Mouse (Mus musculus) liver, embryonic 14.5 days (tissue): Measurements from ENCODE around the gene Shf. TPM values are rescaled to one million over a fixed set of nuclear protein-coding genes. Genes with fewer than 3 reads are reported as not detected.

ENCODE experiments used
- ATAC-seq: fragments of 200-750 bp; cut with Nextera tagmentation; 2 replicates; pipeline ENCODE4 v1.8.0; 2017; ENCODE audit warnings: moderate number of reproducible peaks, mild to moderate bottlenecking, moderate library complexity; ENCODE audit not compliant: insufficient read depth
- DNase-seq, 3 experiments: peaks; one replicate each; pipeline ENCODE4 v3.0.0-alpha.2; 2012 to 2013; ENCODE audit warnings: low read depth in 3 of 3, low spot score in 3 of 3
- H3K27ac ChIP-seq: fragments of 300-500 bp; sonication (generic); 2 replicates; pipeline ENCODE4 v1.5.1; 2014; ENCODE audit warnings: moderate library complexity, mild to moderate bottlenecking, control low read depth, inconsistent platforms
- H3K27me3 ChIP-seq: fragments of 300-500 bp; sonication (generic); 2 replicates; pipeline ENCODE4 v1.6.1; 2014; ENCODE audit warnings: mild to moderate bottlenecking, low read length, moderate library complexity; ENCODE audit not compliant: control insufficient read depth, insufficient read depth
- H3K36me3 ChIP-seq: fragments of 300-500 bp; sonication (generic); replicated peaks from 2 replicates; pipeline ENCODE4 v1.6.1; 2014; ENCODE audit warnings: low read depth; ENCODE audit not compliant: control insufficient read depth, insufficient read depth
- H3K4me1 ChIP-seq, 2 experiments: fragments of 200-500 bp in 1 of 2; fragments of 300-500 bp in 1 of 2; sonication (generic) in 1 of 2; replicated peaks; 2 replicates each; pipeline ENCODE4 v1.6.1; 2012 to 2014; ENCODE audit warnings: antibody characterized with exemption in 1 of 2, inconsistent platforms in 1 of 2, low read length in 1 of 2; ENCODE audit not compliant: control insufficient read depth in 2 of 2, insufficient read depth in 2 of 2
- H3K4me2 ChIP-seq: fragments of 300-500 bp; sonication (generic); 2 replicates; pipeline ENCODE4 v1.6.1; 2014; ENCODE audit warnings: low read depth, mild to moderate bottlenecking, control low read depth, moderate library complexity
- H3K4me3 ChIP-seq, 2 experiments: fragments of 200-500 bp in 1 of 2; fragments of 300-500 bp in 1 of 2; sonication (generic) in 1 of 2; 2 replicates each; pipeline ENCODE4 v1.5.1; 2012 to 2014; ENCODE audit warnings: low read depth in 2 of 2, low read length in 2 of 2, mild to moderate bottlenecking in 2 of 2, control low read depth in 1 of 2, inconsistent platforms in 1 of 2, moderate library complexity in 1 of 2; ENCODE audit not compliant: insufficient read depth in 1 of 2
- H3K9ac ChIP-seq: fragments of 300-500 bp; sonication (generic); replicated peaks from 2 replicates; pipeline ENCODE4 v1.6.1; 2014; ENCODE audit warnings: mild to moderate bottlenecking, control low read depth, moderate library complexity
- H3K9me3 ChIP-seq: fragments of 300-500 bp; sonication (generic); 2 replicates; pipeline ENCODE4 v1.6.1; 2016; ENCODE audit warnings: low read length, mixed read lengths; ENCODE audit not compliant: control insufficient read depth
- CTCF ChIP-seq: IDR thresholded peaks from 2 replicates; pipeline ENCODE4 v1.5.1; 2016; ENCODE audit warnings: antibody characterized with exemption, low read depth, control low read depth
- EP300 ChIP-seq: IDR thresholded peaks from 2 replicates; pipeline ENCODE4 v1.6.1; 2016; ENCODE audit warnings: antibody characterized with exemption, low read depth
- WGBS: fragments of 180-500 bp; shearing (Covaris S2); extraction: QIAGEN DNeasy Blood & Tissue Kit; methylation state at CpG from one replicate; pipeline ENCODE4 v1.1.7; 2014; ENCODE audit not compliant: insufficient replicate concordance; 5-methylcytosine and 5-hydroxymethylcytosine counted together
- polyA plus RNA-seq, 2 experiments: library from polyadenylated mRNA; depleted of rRNA in 1 of 2; stranded (reverse) in 1 of 2; unstranded in 1 of 2; fragments of >200 nt; fragmentation: Nextera tagmentation in 1 of 2; extraction: Ambion mirVana in 1 of 2; gene quantifications; 2 replicates each; pipeline versions ENCODE4 v1.2.1 to v1.2.3; 2012 to 2014

Shf gene
- polyA plus RNA-seq, 2 experiments: 1.8 to 7.1 TPM

DNA sequence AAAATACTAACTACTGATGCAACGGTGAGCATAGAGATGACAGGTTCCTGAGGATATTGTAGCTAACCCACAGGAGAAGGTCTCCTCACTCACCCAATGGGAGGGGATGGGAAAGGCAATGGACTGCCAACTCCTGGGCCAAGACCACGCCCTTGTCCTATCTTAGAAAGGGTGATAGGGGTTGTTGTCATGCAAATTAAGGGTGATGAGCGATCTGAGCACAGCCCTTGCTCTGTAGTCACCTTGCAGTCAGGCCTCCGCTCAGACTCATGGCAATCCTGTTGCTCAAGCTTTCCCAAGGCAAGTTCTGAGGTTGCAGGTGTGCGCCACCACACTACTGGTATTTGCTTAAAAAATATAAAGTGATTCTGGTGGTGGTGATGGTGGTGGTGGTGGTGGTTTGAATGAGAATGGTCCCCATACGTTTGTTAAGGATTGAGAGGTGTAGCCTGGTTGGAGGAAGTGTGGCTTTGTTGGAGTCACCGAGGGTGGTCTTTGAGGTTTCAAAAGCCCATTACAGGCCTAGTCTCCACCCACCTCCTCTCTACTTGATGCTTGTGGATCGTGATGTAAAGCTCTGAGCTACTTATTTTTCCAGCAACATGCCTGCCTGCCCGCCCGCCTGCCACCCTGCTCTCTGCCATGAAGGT lies 1.3 kb upstream of the Shf start:
- no peak overlapping the region for H3K27ac ChIP-seq
- H3K4me3 ChIP-seq: no peak overlapping the region
- peak overlapping the region; percentile 95 for H3K4me2 ChIP-seq
- peaks cover 17 to 29% of the 10 kb centered on the region in 2 experiments for H3K4me1 ChIP-seq
- no peaks in the 10 kb centered on the region for H3K36me3 ChIP-seq
- 47% methylated on average over 10 of the region's 10 CpGs for WGBS
- DNase-seq: no peak
- H3K27me3 ChIP-seq: no peaks in the 10 kb centered on the region
- no peak for ATAC-seq
- no peaks in the 10 kb centered on the region for H3K9me3 ChIP-seq
- TF ChIP-seq CTCF: no peak
- TF ChIP-seq EP300: no peak
- no peak overlapping the region for H3K9ac ChIP-seq

DNA sequence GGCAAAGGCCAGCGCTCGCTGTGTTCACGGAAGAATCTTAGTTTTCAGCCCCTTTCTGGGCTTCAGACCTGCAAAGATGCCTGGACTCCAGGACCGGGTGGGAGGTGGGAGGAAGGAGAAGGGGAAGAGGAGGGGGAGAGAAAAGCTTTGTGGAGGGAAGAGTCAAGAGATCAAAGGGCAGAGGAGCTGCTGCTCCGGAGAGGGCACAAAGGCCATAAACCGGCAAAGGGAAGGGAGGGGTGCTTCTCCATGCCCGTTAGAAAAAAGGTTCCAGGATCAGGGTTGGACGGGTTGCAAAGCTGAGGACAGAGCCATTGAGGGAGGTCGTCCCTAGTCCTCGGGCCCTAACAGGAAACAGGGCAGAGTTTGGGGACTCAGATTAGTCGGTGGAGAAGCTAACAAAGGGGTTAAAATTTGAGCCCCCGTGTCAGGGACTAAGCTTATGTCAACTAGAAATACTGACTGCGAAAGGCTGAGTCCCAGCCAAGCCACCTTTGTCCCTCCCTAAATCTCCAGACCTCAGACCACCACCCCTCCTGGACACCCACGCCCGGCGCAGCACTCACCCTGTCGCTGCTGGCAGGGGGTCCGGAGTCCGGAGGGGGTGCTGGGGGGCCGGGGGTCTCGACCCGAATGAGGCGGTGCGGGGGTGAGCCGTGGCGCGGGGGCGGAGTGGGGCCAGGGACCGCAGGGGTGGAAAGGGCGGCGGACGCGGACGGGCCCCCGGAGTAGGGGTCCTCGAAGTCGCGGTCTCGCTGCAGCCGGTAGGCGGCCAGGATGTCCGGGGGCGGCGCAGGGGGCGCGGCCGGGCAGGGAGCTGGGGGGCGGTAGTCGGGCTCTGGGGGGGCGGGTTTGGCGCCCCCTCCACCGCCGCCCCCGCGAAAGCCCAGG lies 636 bp downstream of the Shf start:
- Histone ChIP-seq H3K9me3 (no peaks in the 10 kb centered on the region), H3K4me1 (peaks cover 31 to 42% of the 10 kb centered on the region in 2 experiments), H3K27me3 (no peaks in the 10 kb centered on the region), H3K9ac (peak overlapping the region; percentile 75), H3K27ac (no peak overlapping the region), H3K36me3 (no peaks in the 10 kb centered on the region), H3K4me3 (peak overlapping the region; percentile 77), H3K4me2 (peak overlapping the region; percentile 95)
- TF ChIP-seq CTCF (no peak), EP300 (no peak)
- WGBS: 4% methylated on average over 44 of the region's 55 CpGs
- peak; percentile 33 for ATAC-seq
- DNase-seq: no peak

DNA sequence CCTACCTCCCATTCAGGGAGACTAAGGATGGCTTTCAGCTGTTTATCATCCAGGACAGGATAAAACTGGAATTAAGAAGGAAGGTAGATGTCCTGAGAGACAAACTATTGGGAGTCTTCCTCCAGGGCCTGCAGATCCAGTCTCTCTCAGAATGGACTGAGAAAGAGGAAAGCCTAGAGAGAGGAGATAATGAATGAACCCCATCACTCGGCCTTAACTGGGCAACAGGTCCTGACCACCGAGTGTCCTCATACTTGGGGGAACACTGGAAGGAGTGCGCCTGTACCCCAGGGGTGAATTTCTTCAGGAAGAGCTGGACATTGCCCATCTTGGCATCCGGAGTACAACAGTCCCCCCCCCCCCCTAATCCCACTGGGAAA lies 1.3 kb downstream of the Shf start:
- Histone ChIP-seq H3K27me3 (no peaks in the 10 kb centered on the region), H3K36me3 (no peaks in the 10 kb centered on the region; the same call in 1 of the 2 replicates), H3K9ac (peak overlapping the region; percentile 75), H3K4me1 (peaks cover 31 to 42% of the 10 kb centered on the region in 2 experiments), H3K4me2 (peak overlapping the region; percentile 95), H3K27ac (no peak overlapping the region), H3K9me3 (no peaks in the 10 kb centered on the region), H3K4me3 (peak overlapping the region; percentile 77)
- DNase-seq (no peak), ATAC-seq (no peak)
- TF ChIP-seq EP300: no peak
- no peak for TF ChIP-seq CTCF
- 27% methylated on average over 4 of the region's 4 CpGs for WGBS

DNA sequence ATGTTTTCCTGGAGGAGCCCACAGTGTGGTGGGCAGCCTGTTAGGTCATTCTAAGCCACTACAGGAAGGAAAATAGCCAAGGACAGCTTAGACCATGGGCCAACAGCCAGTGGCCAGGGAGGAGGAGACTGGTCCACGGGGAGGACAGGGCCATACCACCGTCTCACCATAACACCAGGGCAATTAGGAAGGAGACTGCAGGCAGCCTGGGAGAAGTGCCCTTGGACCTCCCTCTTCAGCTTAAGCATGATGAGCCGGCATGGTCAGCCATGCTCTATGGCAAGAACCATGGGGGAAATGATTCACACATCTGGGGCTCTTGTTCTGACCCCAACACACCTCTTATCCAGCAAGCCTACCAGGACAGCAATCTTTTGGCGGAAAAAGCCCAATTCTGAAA lies 1.8 kb downstream of the Shf start:
- H3K27ac ChIP-seq: no peak overlapping the region
- no peaks in the 10 kb centered on the region for H3K27me3 ChIP-seq
- no peaks in the 10 kb centered on the region; the same call in 1 of the 2 replicates for H3K36me3 ChIP-seq
- DNase-seq: no peak
- TF ChIP-seq CTCF: no peak
- no peak for TF ChIP-seq EP300
- H3K4me2 ChIP-seq: peak overlapping the region; percentile 95
- H3K9ac ChIP-seq: no peak overlapping the region; the same call in 1 of the 2 replicates
- 66% methylated on average over 4 of the region's 4 CpGs for WGBS
- no peaks in the 10 kb centered on the region for H3K9me3 ChIP-seq
- no peak for ATAC-seq
- H3K4me1 ChIP-seq: peaks cover 31 to 42% of the 10 kb centered on the region in 2 experiments
- H3K4me3 ChIP-seq: peak overlapping the region in 1 of 2 experiments; percentile 77; a peak in 2 of 4 replicates

DNA sequence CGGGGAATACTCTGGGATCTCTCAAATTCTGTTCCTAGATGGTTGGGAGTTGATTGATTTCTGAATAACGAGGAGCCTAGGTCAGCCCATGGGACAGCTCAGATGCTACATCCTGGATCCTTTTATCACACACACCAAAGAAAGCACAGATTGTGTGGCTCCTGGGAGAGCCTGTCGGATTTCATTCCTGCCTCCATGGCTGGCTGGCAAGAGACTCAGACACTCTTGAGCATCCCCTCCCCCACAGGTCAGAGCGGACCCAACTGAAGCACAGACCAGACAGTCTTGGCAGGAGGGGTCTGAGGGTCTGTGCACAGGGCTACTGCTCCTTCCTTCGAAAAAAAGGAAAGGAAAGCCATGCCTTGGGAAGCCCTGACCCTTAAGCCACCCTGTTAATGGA lies 2.3 kb downstream of the Shf start:
- no peak for ATAC-seq
- 67% methylated on average over 5 of the region's 5 CpGs for WGBS
- Histone ChIP-seq H3K36me3 (no peaks in the 10 kb centered on the region; the same call in 1 of the 2 replicates), H3K4me2 (peak overlapping the region; percentile 95; the same call in 1 of the 2 replicates), H3K4me1 (peaks cover 31 to 42% of the 10 kb centered on the region in 2 experiments), H3K4me3 (no peak overlapping the region), H3K27ac (no peak overlapping the region), H3K9ac (no peak overlapping the region), H3K27me3 (no peaks in the 10 kb centered on the region), H3K9me3 (no peaks in the 10 kb centered on the region)
- TF ChIP-seq CTCF (no peak), EP300 (no peak)
- no peak for DNase-seq
